Mouse (Mus musculus) cerebellum, postnatal 25 days (tissue): ENCODE measurements around the gene Olfr1270.
A peak's percentile ranks its signal among the peaks of the same experiment; 100 is the strongest.
"Not testable (repeated sequence)": the region's sequence is repeated elsewhere in the genome, so short reads cannot be mapped to it uniquely, and the experiment has no call there.

Source experiments
- DNase-seq, 2 experiments: peaks; one replicate each; pipeline ENCODE4 v3.0.0; 2021; ENCODE audit warnings: mixed read lengths in 2 of 2

Gene Olfr1270

DNA sequence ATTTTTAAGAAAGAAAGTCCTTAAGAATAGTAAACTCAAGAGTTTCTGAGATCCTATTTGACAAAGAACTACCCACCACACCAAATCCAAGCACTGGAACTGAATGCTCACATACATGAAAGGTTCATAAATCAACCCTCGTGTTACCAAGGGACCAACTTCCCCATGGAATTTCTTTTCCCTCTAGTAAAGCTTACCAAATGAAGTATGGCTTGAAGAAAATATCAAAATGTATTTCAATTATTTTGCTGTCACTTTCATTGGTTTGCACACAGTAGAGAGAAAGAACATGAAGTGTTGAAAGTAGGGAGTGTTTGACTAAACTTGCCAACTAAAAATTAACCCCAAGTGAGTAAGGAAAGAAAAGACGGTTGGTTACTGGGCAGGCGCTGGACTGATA is at the start of gene Olfr1270:
TSS of gene Olfr1270 (minus strand) at position 101 of the 400 bp plus-strand sequence.
- DNase-seq = no peak

DNA sequence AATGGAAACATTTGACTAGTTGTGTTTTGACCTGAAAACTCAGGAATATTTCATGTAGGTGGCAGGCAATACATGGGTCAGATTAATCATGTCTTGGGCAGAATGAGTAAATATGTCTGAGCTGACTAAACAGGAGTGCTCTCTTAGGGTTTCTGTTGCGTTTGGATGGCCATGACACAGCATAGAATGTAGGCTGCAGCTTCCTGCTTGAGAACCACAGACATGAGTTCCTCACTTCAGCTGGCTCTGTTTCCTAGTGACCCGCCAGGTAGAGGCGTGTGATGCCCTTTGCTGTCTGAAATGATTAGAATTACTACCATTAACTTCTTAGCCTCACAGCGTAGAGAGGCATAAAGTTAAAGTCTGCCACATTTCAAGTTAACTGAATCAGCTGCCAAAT is 46.7 kb upstream of the Olfr1270 start:
- DNase-seq = not testable (repeated sequence)

DNA sequence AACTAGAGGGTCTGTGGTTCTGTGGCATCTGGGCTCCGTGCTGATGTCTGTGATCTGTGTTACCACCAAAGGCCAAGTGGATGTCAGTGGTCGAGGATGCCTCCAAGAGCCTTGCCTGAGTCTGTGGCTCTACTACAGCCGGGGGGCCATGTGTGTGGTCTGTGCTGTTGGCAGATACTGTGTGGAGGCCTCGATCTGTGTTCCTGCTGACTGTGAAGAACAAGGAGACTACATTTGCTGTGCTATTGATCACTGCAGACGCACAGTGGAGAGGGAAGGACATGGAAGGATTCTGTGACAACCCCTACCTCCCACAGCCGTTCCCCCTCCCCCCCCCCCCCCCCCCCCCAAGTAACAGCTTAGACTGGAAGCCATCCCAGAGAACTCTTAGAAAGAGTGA is 42.4 kb upstream of the Olfr1270 start:
- not testable (repeated sequence) for DNase-seq

DNA sequence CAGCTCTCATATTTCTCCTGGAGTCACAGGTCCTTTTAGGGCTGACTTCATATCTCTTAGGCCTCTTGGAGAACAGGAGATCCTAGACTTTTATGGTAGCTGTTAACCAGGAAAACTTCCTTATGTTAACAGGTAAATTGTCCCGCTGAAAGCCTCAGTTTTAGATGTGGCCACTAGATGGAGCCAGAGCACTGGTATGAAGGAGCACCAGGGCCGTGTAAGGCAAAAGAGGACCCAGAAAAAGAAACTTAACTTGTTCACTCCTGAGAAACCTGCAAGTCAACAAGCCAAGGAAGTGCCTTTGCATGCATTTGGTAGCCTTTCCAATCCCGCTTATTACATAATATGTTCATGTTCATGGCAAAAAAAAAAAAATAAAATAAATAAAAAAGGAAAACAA is 41.9 kb upstream of the Olfr1270 start:
- not testable (repeated sequence) for DNase-seq

DNA sequence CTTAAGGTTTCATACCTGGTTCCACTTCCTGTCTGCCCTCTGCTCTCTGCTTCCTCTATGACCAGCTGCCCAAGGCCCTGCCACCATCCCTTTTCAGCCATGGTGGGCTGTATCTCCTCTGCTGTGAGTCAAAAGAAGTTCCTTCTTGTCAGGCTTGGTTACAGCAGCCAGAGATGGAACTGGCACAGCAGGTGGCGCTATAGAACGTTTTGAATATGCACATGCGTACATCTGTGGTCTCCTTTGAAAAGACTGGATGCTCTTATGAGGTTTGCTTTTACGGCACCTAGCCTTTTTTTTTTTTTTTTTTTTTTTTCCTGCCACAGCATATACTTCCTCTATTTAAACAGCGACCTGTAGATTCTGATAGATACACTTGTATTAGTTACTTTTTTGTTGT is 34.2 kb upstream of the Olfr1270 start:
- not testable (repeated sequence) for DNase-seq

DNA sequence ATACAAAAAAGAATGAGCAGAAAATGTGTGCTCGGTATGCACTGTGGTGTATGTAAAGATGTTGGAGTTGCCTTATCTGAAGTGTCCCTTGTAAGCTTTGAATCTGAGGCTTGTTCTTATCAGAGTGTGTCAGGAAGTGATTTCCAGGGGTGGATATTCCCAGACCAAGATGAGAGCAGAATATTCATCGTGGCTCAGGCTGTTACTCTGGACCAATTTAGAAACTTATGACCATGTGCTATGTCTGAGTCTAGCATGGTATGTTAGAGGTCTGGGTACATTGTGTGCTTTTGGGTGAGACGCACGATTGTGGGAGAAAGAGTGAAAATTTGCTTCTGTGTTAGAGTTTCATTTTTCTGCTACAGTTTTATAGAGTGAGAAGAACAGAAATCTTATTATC is 33.2 kb upstream of the Olfr1270 start:
- not testable (repeated sequence) for DNase-seq

DNA sequence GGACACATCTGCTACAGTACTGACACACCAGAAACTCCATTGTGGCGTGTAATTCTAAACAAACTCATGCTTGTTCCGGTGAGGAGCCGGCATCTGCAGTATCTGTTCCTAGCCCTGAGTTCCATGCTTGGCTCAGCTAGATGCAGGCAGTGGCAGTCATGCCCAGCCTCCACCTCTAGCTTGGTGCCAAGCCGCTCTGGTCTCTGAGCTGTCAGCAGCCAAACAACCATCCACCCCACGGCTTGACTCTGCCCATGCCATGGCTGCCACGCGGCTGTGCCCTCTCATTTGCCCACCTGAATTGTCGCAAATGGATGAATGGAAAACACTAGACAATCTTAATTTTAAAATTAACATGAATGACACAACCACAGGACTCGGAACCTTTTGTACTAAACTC is 1.0 kb upstream of the Olfr1270 start:
- peak; percentile 2 to 4 for DNase-seq

DNA sequence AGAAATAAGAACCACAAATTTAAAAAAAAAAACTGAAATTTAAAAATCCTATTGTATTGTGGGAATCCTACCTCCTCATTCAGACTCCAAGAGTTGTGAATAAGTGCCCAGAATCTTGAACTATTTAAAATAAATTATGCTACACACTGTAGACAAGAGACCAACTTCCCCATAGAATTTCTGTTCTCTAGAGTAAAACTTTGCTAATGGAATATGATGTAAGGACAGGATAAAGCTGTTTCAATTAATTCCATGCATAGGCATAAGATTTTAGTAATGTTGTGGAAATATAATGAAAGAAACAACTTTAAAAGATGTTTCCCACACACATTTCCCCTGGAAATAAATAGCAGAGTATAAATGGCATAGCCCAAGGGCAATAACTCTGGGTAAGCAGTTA is 10.7 kb downstream of the Olfr1270 start, which contains the start of gene Olfr32:
TSS of gene Olfr32 (minus strand) at position 101 of the 400 bp plus-strand sequence.
- no peak for DNase-seq

DNA sequence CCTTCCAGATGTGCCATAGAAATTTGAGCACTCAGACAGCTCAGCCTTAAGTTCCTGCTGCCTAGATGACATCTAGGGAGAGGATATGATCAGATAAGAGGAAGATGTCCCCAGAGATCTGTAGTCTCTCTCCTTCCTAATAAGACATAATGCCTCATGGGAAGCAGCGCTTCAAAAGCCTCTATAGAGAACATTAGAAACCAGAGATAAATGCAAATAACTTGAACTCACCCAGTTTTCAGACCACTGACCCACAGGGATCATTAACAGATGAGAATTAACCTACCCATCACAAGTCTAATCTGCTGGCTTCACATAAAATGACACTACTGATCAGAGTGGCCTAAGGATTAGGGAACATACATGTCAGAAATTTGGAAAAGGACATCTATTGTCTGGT is 31.6 kb downstream of the Olfr1270 start, which contains the start of gene Olfr1269:
TSS of gene Olfr1269 (minus strand) at position 101 of the 400 bp plus-strand sequence.
- DNase-seq = no peak
